Mouse (Mus musculus) splenic B cell, adult 2 months (primary cell): ENCODE results near the gene Eif2ak4.

Experiments
- DNase-seq: peaks from one replicate; pipeline ENCODE4 v3.0.0-alpha.2; 2011; ENCODE audit warnings: low read depth, low spot score
- H3K27me3 ChIP-seq: 2 replicates; pipeline ENCODE4 v1.6.1; 2012; ENCODE audit warnings: mild to moderate bottlenecking, low read length, moderate library complexity, mixed read lengths; ENCODE audit not compliant: control insufficient read depth, poor library complexity, insufficient read depth, severe bottlenecking
- H3K36me3 ChIP-seq: 2 replicates; pipeline ENCODE4 v1.6.1; 2012; ENCODE audit warnings: mild to moderate bottlenecking, low read length, moderate library complexity, mixed read lengths; ENCODE audit not compliant: control insufficient read depth, poor library complexity, insufficient read depth, severe bottlenecking

Gene Eif2ak4

GRCm38 (mm10) chr2:118383387-118383786, 5.0 kb upstream of the Eif2ak4 start:
- Histone ChIP-seq H3K27me3 (no peaks in the 10 kb centered on the region), H3K36me3 (no peaks in the 10 kb centered on the region)
- no peak for DNase-seq

- H3K36me3 ChIP-seq, result no peaks in the 10 kb centered on the region
- H3K27me3 ChIP-seq, result no peaks in the 10 kb centered on the region
- DNase-seq, result peak; percentile 22
These were observed 1.2 kb downstream of the Eif2ak4 start for GRCm38 (mm10) chr2:118389569-118389968.

GRCm38 (mm10) chr2:118390072-118390471, 1.7 kb downstream of the Eif2ak4 start:
- H3K27me3 ChIP-seq, result no peaks in the 10 kb centered on the region
- no peaks in the 10 kb centered on the region for H3K36me3 ChIP-seq
- peak; percentile 10 for DNase-seq

- peak; percentile 33 for DNase-seq
- Histone ChIP-seq H3K27me3 (no peaks in the 10 kb centered on the region), H3K36me3 (no peaks in the 10 kb centered on the region)
These were observed 2.8 kb downstream of the Eif2ak4 start for GRCm38 (mm10) chr2:118391201-118391600.

- H3K36me3 ChIP-seq, result peaks cover 10% of the 10 kb centered on the region; the same call in 1 of the 2 replicates
- no peaks in the 10 kb centered on the region for H3K27me3 ChIP-seq
- DNase-seq, result no peak
These were observed 11.3 kb downstream of the Eif2ak4 start for GRCm38 (mm10) chr2:118399751-118400150.

GRCm38 (mm10) chr2:118401834-118402727, 13.7 kb downstream of the Eif2ak4 start:
- DNase-seq, result no peak

GRCm38 (mm10) chr2:118404336-118404735, 15.9 kb downstream of the Eif2ak4 start:
- Histone ChIP-seq H3K27me3 (no peaks in the 10 kb centered on the region), H3K36me3 (peaks cover 11% of the 10 kb centered on the region; the same call in 1 of the 2 replicates)
- DNase-seq, result no peak

More at GRCm38 (mm10) chr2:118401834-118402727, 13.7 kb downstream of the Eif2ak4 start:
- peaks cover 10% of the 10 kb centered on the region; the same call in 1 of the 2 replicates for H3K36me3 ChIP-seq
- H3K27me3 ChIP-seq, result no peaks in the 10 kb centered on the region

GRCm38 (mm10) chr2:118405568-118405967, 17.1 kb downstream of the Eif2ak4 start:
- peaks cover 6% of the 10 kb centered on the region; the same call in 1 of the 2 replicates for H3K36me3 ChIP-seq
- no peak for DNase-seq
- H3K27me3 ChIP-seq, result no peaks in the 10 kb centered on the region

- Histone ChIP-seq H3K27me3 (no peaks in the 10 kb centered on the region), H3K36me3 (peaks cover 8% of the 10 kb centered on the region)
- DNase-seq, result no peak
These were observed 18.4 kb downstream of the Eif2ak4 start for GRCm38 (mm10) chr2:118406811-118407210.

GRCm38 (mm10) chr2:118408336-118408895, 20.0 kb downstream of the Eif2ak4 start:
- no peak for DNase-seq
- no peaks in the 10 kb centered on the region for H3K27me3 ChIP-seq
- H3K36me3 ChIP-seq, result peaks cover 7% of the 10 kb centered on the region

- peaks cover 10% of the 10 kb centered on the region for H3K36me3 ChIP-seq
- DNase-seq, result no peak
These were observed 24.4 kb downstream of the Eif2ak4 start for GRCm38 (mm10) chr2:118412821-118413220.

GRCm38 (mm10) chr2:118415601-118416355, 27.4 kb downstream of the Eif2ak4 start:
- Histone ChIP-seq H3K36me3 (peaks cover 10% of the 10 kb centered on the region), H3K27me3 (no peaks in the 10 kb centered on the region)
- no peak for DNase-seq

More at GRCm38 (mm10) chr2:118412821-118413220, 24.4 kb downstream of the Eif2ak4 start:
- no peaks in the 10 kb centered on the region for H3K27me3 ChIP-seq

- no peak for DNase-seq
- no peaks in the 10 kb centered on the region for H3K27me3 ChIP-seq
- H3K36me3 ChIP-seq, result peaks cover 9% of the 10 kb centered on the region
These were observed 29.7 kb downstream of the Eif2ak4 start for GRCm38 (mm10) chr2:118418076-118418475.

- H3K36me3 ChIP-seq, result peaks cover 9% of the 10 kb centered on the region; the same call in 1 of the 2 replicates
- DNase-seq, result no peak
- no peaks in the 10 kb centered on the region for H3K27me3 ChIP-seq
These were observed 33.5 kb downstream of the Eif2ak4 start for GRCm38 (mm10) chr2:118421951-118422350.
